Mouse (Mus musculus) heart, adult 2 months (tissue): Measurements from ENCODE around the gene Pyy.

Experiments used
- CTCF ChIP-seq: fragments of 200-600 bp; IDR thresholded peaks from 2 replicates; pipeline ENCODE4 v1.8.1; 2022; ENCODE audit warnings: antibody characterized with exemption, mild to moderate bottlenecking, moderate library complexity
- POLR2A ChIP-seq: fragments of 200-500 bp; IDR thresholded peaks from 2 replicates; pipeline ENCODE4 v1.6.1; 2011; ENCODE audit warnings: mild to moderate bottlenecking, low read depth, low read length, control low read depth; ENCODE audit not compliant: insufficient read depth

DNA sequence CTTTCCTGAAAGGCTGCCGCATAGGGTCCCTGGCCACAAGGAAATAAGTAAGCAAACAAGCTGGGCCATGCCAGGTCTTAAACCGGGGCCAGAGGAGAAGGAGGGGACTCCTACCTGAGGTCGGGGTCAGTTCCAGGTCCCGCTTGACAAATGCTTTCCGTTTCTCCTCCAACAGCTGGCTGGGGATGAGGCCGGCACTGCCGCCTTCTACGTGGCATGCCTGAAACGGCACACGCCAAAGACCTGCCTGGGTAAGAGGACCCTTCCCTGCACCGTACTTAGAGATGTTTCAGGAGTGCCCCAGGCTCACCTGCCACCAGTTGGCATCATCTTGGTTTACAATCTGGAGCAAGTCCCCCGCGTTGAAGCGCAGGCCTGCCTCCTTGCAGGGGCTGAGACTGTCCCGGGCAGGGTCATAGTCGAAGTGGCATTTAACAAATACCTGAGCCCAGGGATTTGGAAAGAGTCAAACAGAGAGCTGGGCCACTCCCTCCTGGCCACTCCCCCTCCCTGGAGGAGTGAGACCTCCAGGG lies 45.6 kb downstream of the Pyy start:
- TF ChIP-seq CTCF (no peak), POLR2A (no peak)
